Mouse (Mus musculus): ENCODE measurements around the gene Pde6g. TPM values are rescaled to one million over a fixed set of nuclear protein-coding genes. Genes with fewer than 3 reads are reported as not detected.

The Pde6g gene
- polyA plus RNA-seq (2012; rRNA removed): 0.30 and 0.89 TPM in 2 replicates

DNA sequence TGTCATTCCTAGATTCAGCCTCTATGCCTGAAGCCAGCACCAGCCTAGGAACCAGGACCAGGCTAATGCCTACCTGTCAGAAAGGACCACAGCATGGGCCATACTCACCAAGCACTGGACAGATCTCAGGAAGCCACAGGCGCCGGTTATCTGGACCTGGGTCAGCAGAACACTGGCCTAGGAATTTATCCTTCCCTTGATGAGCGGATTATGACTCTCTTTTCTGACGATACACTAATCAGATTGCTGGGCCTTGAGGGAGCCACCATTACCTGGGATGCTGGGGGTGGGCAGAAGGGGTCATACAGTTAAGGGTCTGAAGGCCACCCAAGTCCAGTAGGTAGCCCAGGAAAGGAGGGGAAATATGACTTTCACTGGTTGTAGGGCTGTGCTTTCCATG lies at the start of gene Pde6g:
Gene Pde6g (minus strand): TSS at position 195 of the 400 bp plus-strand sequence.
- DNase-seq (ENCODE audit: low read depth, low spot score): no peak
- WGBS: 93% methylated on average over 4 of the region's 4 CpGs

DNA sequence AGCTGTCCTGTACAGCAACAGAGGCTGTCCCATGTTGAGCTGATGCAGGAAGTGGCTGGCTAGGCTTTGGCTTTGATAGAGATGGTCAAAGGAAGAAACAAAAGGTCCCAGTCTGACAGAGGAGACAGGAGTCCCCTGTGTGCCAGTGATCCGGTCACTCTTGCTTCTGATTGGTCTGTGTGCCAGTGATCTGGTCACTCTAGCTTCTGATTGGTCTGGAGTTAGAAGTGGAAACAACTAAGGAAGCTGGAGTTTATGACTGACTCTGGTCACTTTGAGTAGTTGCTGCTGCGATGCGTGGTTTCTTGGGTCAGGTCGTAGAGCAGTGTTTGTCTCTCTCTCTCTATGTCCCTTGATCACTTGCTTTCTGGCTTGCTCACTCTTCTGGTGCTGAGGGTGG lies 48.4 kb upstream of the Pde6g start:
- DNase-seq (ENCODE audit: low read depth, low spot score): no peak
- 60% methylated on average over 4 of the region's 4 CpGs for WGBS

DNA sequence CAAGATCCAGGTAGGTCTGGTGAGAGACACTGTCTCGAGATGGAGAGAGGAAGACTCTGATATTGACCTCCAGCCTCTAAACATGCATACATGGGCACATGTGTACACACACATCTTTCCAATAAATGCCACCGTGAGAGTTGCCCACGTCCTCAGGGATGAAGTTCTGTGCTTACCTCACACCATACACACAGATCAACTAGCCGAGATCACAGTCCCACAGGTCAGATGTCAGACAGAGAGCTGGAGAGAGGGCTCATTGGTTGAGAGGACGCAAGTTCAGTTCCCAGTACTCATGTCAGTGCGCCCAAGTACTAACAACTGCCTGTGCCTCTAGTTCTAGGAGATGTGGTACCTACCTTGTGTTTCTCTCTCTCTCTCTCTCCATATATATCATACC lies 47.7 kb upstream of the Pde6g start:
- 32% methylated on average over 6 of the region's 6 CpGs for WGBS
- DNase-seq (ENCODE audit: low read depth, low spot score): no peak

DNA sequence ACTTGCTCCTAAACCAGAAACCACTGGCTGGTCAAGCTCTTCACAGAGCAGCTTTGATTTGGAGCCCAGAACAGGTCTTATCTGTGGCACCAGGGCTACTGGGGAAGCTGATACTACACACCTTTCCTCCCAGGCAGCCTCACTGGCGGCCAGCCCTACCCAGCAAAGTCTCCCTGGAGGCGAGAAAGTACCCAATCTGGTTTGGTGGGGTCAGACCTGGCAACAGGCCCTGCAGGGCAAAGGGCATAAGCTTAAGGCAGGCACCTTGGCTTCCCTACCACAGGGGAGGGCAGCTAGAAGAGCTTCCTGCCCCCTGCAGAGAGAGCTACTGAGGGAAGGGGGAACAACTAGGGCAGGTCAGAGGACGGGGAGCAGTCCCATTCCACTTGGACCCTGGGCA lies 47.1 kb upstream of the Pde6g start:
- no peak for DNase-seq (ENCODE audit: low read depth, low spot score)
- WGBS: 3% methylated on average over 3 of the region's 3 CpGs

DNA sequence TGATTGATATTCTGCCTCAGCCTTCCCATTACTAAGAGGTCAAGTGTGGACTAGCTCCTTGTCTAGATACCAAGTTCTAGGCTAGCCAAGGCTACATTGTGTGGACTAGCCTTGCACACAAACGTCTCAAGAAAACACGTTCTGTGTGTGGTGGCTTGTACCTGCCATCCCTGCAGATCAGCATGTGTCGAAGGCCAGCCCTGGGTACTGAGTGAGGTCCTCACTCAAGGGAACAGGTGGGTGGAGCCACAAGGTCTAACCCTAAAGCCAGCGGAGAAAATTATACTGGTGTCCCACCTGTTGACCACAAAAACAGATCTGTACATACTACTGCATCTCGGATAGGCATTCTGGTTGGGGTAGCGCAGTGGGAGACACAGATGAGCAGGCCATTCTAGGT lies 46.6 kb upstream of the Pde6g start:
- no peak for DNase-seq (ENCODE audit: low read depth, low spot score)
- 44% methylated on average over 6 of the region's 6 CpGs for WGBS

DNA sequence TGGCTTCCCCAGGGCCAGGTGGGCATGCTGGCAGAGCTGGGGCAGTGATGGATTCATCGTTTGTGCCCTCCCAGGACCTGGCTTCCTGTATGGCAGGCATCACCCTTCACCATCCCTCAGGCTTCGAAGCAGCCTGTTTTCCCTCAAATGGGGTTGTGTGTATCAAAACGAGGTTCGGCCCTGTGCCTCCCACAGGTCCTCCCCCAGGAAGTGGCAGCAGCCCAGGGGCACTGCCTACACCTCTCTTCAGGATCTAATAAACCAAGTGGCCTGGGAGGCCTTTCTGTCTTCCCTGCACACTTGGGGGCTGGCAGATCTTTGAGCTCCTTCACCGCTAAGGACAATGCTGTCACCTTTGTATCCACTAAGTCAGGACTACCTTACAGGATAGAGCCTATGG lies 45.6 kb upstream of the Pde6g start:
- DNase-seq (ENCODE audit: low read depth, low spot score): no peak
- 66% methylated on average over 5 of the region's 5 CpGs for WGBS

DNA sequence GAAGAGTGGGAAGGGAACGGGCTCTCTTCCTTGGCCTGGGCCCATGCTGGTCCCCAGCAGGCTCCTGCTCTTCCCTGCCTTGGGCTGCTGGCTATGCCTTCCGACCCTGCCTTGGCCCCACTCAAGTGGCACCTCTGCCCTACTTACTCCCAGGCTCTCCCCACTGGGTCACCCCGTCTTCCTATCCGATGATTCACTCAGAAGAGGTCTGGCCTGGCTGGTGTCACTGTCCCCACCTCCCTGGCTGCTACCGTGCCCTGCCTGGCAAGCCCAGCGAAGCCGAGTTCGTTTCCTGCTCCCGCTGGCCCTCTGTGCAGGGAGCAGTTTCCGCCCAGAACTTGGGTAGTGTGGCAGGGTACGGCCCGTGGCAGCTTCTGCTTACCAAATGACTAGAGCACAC lies 44.9 kb upstream of the Pde6g start:
- 56% methylated on average over 12 of the region's 12 CpGs for WGBS
- no peak for DNase-seq (ENCODE audit: low read depth, low spot score)

DNA sequence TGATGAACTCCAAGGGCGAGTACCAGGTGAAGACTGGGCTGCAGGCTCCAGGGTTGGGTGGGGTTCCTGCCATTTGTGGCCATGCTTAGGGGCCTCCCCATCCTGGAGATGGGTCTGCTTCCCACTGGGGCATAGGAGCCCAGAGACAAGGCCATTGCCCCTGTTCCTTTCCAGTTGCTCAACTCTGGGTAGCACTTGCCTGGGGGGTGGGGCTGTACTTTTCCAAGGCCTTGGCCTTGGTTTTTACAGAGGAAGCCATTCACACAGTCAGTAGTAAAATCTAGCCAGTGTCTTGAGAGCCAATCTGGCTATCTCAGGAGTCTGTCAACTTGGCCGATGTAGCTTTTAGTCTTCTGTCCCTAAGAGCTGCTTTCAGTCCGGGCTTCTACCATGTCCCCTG lies 44.1 kb upstream of the Pde6g start:
- WGBS: 68% methylated on average over 3 of the region's 3 CpGs
- DNase-seq (ENCODE audit: low read depth, low spot score): no peak

DNA sequence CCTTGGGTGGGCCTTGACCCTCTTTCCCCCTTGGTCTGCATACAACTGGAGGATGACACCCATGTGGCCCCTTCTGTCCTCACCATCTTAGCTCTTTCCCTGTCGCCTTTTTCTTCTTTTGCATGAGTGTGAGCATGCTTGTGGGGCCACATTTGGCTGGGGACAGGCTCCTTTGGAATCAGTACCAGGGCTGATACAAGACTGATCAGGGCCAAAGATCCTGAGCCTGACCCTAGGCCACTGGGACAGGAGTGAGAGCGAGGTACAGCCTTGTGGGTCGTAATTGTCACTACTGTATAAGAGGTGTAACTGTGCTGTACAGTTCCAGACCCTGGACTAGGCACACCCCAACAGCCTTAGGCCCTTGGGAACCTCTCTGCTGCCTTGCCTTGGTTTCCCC lies 40.6 kb upstream of the Pde6g start:
- no peak for DNase-seq (ENCODE audit: low read depth, low spot score)
- WGBS: 58% methylated on average over 3 of the region's 3 CpGs

DNA sequence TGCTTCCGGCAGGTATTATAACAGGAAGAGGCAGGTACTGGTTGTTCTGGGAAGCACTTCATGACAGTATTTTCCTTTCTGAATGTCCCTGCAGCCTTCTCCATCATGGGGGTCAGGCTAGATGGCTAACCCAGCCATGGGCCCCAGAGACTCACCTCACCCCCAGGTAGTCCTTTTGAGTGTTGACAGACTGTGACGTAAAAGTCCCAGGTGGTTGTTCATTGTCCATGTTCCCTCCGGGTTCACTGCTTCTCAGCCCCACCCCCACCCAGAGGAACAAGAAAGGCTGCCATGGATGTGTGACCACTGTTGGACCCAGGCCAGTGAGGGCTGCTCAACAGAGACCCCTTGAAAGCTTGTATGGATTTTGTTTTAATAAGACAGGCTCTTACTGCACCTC lies 40.1 kb upstream of the Pde6g start:
- DNase-seq (ENCODE audit: low read depth, low spot score): no peak
- WGBS: 30% methylated on average over 3 of the region's 3 CpGs

DNA sequence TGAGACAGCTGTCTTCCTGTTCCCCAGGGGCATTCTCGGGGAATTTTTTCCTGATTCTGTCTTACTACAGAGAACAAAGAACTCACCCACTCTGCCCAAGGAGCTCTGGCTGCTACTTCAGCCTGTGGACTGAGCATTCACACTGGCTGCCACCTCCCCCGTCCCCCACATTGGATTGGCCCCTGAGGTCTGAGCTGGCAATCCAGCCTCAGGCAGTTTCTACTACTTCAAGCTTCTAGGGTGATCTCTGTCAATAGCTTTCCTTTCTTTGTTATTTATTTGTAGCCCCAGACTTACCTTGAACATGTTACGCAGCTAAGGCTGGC lies 39.5 kb upstream of the Pde6g start:
- no peak for DNase-seq (ENCODE audit: low read depth, low spot score)
- 13% methylated on average over 3 of the region's 3 CpGs for WGBS

DNA sequence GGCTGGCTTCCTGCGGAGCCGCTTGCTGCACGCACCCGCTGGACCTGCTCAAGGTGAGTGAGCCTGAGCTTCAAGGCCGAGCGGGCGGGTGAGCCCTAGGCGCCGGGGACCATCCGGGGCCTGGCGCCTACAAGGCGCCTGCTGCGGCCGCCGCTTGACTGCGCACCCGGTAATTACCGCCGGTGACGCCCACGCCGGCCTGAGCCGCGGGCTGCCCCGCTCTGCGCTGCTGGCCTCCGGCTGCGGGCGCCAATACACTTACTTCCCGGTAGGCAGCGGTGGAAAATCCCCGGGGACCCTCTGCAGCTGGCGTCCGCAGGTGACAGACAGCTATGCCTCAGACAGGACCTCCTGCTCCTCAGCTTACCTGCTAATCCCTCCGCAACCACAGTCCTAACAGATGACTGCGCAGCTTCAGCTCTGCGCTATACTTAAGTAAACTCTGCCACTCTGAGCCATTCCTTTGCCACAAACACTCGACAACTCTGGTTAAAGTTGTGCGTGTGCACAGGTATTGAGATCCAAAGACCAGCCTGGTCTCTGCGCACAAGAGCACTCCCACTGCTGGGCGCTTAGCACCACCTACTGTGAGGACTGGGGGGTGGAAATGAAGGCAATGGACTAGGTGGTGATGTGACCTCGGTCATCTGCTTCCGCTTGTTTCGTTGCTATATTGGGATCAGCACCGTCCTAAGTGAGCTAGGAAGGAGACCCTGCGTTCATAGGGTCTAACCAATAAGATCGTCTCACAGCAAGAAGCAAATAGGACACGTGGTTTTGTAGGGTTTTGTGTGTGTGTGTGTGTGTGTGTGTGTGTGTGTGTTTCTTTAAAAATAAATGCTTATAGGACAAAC lies 39.0 kb upstream of the Pde6g start:
- under 1% methylated on average over 48 of the region's 48 CpGs for WGBS
- DNase-seq (ENCODE audit: low read depth, low spot score): no peak

DNA sequence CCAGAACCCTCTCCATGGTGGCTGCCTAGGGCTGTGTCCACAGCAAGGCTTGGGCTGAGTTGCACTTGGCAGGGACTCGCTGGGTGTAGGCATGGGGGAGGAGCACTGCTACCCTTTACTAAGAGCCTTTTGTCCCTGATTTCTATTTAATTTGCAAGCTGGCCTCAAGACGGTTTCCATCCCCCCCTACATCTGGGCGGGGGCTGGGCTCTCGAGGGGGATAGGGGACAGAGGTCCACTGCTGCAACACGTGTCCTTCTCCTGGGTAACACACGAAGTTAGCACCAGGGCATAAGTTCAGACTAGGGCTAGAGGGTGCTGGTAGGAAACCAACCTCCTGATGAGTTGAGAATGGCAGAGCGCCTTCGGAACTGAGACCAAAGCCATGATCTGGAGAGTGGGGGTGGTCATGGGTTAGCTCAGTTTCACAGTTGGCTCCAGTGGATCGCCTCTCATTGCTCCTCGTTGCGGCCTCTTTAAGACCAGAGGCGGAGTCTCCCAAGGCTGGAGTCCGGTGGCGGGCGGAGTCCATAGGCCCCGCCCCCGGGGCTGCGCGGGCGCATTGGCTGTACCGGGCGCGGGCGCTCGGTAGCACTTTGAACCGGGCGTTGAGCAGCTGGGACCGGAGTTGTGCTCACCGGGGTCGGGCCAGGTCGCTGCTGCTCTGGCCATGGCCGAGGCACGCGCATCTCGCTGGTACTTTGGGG lies 38.2 kb upstream of the Pde6g start, which contains the start of gene Slc25a10:
Gene Slc25a10 (plus strand): TSS at position 524 of the 707 bp plus-strand sequence.
- under 1% methylated on average over 35 of the region's 35 CpGs for WGBS

DNA sequence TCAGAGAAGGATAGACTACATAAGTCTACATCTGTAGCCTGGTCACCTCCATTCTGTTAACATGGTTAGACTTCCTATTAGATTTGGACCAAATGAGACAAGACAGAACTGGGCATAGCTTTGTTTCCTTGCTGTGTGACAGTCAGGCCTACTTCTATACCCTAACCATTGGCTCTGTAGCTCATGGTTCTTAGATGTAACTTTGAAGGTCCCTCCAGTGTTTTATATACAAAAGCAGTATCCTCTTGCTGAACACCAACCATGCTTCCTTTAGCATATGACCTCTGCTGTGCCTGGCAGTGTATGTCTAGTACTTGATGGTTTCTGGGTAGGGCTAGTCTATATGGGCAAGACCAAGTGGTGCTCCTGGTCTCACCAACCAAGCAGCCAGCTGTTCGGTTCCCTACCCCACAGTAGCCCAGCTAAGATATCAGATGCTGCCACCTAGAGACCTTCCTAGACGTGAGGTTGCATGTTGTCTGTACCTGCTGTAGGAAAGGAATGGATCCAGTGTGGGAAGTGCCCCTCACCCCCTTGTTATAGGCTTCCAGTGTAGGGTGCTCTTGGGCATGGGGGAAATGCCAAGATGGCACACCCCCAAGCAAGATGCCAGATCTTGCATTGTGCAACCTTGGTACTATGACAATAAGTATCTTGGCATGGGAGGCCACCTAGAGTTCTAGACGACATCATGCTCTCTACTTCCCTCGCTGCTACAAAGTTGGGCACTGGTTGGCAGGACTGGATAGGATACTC lies 37.2 kb upstream of the Pde6g start:
- WGBS: 22% methylated on average over 4 of the region's 4 CpGs
- no peak for DNase-seq (ENCODE audit: low read depth, low spot score)

More for the DNA sequence above, 38.2 kb upstream of the Pde6g start, which contains the start of gene Slc25a10:
- no peak for DNase-seq (ENCODE audit: low read depth, low spot score)

DNA sequence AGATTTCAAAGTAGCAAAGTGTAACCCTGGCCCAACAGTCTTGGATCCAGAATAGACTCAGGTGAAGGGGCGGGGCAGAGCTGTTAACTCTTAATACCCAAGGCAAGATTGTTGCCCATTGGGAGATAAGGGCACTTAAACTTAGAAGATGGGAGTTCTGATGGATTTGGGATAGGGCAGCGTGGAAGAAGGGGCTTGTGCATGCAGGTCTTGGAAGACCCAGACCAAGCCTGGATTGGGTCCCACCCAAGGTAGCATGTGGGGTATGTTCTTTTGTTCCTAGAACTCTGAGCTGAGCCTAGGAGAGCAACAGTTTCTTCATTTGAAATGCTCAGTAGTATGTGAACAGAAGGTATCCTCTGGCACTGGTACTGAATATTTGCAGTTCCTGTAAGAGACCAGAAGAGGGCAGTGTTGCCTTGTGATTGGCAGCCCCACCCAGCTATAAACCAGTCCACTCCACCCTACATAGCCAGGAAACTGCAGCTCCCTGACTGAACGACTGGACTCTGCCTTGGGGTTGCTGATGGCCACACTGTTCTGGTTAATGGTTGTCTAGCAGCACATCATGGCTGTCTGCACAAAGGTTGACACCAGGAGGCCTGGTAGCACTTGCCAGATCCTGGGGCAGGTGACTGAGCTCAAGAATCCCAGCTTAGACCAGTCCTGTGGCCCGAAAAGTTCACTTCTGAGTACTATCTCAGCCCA lies 35.9 kb upstream of the Pde6g start:
- WGBS: 36% methylated on average over 4 of the region's 4 CpGs
- DNase-seq (ENCODE audit: low read depth, low spot score): peak; percentile 94

DNA sequence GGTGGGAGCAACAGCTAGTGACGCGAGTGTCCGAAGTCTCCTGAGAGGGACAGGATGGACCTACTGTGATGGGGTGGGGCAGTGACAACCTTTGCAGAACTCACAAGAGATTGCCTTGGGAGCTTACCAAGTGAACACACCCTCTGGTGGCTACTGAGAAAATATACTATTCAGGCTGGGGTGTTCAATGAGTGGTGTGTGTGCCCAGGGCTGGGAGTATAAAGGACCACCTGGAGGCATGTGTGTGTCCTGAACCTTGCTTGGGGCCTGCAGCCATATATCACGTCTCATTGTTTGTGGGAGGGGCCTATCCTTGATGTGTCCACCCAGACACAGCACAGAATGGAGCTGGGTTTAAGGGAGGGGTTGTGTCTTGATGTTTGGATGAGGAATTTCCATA lies 35.2 kb upstream of the Pde6g start:
- DNase-seq (ENCODE audit: low read depth, low spot score): no peak
- WGBS: 39% methylated on average over 4 of the region's 4 CpGs

DNA sequence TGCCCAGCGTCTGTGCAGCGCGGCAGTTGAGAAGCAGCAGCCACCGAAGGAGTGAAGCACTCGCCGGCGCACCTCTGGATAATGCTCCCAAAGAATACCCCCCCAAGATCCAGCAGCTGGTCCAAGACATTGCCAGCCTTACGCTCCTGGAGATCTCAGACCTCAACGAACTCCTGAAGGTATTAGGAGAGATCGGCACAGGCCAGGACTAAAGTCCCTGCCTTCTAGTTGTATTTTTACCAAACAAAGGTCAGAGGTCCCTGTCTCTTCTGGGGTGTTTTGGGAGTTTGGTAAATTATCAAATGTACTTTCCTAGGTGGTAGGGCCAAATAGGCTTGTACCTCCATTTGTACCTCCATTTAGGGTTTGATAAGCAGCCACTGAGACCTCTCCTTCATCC lies 32.0 kb upstream of the Pde6g start:
- no peak for DNase-seq (ENCODE audit: low read depth, low spot score)
- 5% methylated on average over 10 of the region's 10 CpGs for WGBS

DNA sequence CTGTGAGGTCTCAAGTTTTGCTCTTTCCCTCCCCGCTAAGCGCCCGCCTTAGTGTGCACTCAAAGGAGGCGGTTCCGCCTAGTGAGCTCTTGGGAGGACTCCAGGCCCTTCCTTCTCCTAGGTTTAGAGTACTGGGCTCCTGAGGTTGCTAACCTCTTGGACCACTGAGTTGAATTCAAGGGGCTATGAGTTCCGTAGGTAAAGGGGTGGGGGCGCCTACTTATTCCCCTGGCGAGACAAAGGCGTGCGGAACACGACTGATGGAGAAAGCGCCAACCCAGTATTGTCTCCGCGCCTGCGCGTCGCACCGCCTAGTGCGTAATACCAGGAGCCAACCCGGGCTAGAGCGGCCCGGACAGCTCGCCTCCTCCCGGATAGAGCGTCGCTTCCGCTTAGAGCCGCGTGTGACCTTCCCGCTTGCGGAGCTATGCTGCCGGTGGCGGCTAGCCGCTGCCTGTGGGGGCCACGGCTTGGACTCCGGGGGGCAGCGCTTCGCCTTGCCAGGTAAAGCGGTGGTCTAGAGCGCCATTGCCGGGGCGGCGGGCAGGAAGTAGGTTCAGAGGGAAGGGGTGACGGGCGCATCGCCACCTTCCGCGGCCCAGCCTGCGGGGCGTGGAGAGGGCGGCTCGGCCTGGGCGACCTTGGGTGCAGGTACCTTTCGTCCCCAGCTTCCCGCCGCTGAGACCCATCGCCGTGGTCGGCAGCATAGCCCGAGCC lies 31.1 kb upstream of the Pde6g start, which contains the start of gene Mrpl12:
Gene Mrpl12 (plus strand): TSS at position 349 of the 717 bp plus-strand sequence.
- WGBS: under 1% methylated on average over 60 of the region's 60 CpGs
- peak; percentile 82 for DNase-seq (ENCODE audit: low read depth, low spot score)

DNA sequence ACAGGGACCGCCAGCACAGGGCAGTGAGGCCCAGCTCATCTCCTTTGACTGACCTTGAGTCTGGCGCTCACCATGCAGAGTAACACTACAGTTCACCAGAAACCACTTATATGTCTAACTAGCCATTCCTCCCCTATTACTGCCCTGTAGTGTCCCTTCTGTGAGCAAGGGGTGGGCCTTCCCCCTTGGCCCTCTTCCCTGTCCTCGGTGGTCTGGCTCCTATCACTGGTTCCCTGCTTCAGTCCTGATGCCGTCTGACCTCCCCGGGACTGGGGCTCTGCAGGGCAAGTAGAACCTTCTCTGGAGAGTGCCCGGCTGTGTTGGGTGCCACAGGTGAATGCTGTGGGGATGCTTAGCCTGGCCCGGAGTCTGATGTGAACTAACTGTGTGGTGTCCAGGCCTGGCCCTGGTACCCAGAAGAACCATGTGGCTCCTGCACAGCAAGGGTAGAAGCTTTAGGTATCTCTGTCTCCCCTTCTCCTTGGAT lies 30.2 kb upstream of the Pde6g start:
- WGBS: 81% methylated on average over 7 of the region's 7 CpGs
- DNase-seq (ENCODE audit: low read depth, low spot score): no peak
